Comparison of ENCODE assay signal across 8 mouse cellular contexts in genomic region chr7:65421451-65421850, GRCm38 (mm10).
DNase-seq lines count a peak whose midpoint lies in the region; ATAC-seq lines count a peak whose summit lies in the region.

No protein-coding gene starts in this region.

- peaks cover 31% of the 10 kb centered on the region for H3K4me1 ChIP-seq in heart, embryonic 15.5 days (replicated peaks)

- no peaks in the 10 kb centered on the region for H3K36me3 ChIP-seq in heart, embryonic 15.5 days

- 0 out of 2 replicates have a peak, but pooled peaks have one; percentile 17 for ATAC-seq in frontal cortex, adult (ENCODE audit: low TSS enrichment)
- ATAC-seq in heart, embryonic 15.5 days (replicated peaks; ENCODE audit: insufficient number of reproducible peaks, insufficient read depth, low FRiP score, low read depth): no peak; the same call in 1 of the 2 replicates
- ATAC-seq in inflammation-experienced regulatory T-cells, adult 6 months: no peak

- no peak overlapping the region for H3K9ac ChIP-seq in heart, embryonic 15.5 days

- no peaks in the 10 kb centered on the region for H3K27me3 ChIP-seq in heart, embryonic 15.5 days

- peak overlapping the region; percentile 19; the same call in 1 of the 2 replicates for H3K27ac ChIP-seq in heart, embryonic 15.5 days

- WGBS in heart, embryonic 15.5 days: 23% methylated on average over 10 of the region's 10 CpGs

- DNase-seq in frontal cortex, postnatal 25 days (ENCODE audit: low spot score in 2 of 2): no peak
- peak; percentile 67 for DNase-seq in embryo, embryonic 9.5 days (ENCODE audit: extremely low spot score)
- DNase-seq in kidney, postnatal 14 days: peak; percentile 78
- peak; percentile 77 for DNase-seq in lung, postnatal 14 days
- peak; percentile 22 for DNase-seq in skeletal muscle tissue, adult 2 months (ENCODE audit: low read depth, low spot score)

- peak overlapping the region; percentile 38; the same call in 1 of the 2 replicates for H3K4me2 ChIP-seq in heart, embryonic 15.5 days

- no peaks in the 10 kb centered on the region for H3K9me3 ChIP-seq in heart, embryonic 15.5 days (replicated peaks)

- H3K4me3 ChIP-seq in heart, embryonic 15.5 days: no peak overlapping the region

Comparison
In these comparisons a context has a peak if more than half of its experiments do, and no peak if none do; other contexts are left out.
1. DNase-seq: peak in embryo, embryonic 9.5 days (single experiment), kidney, postnatal 14 days (single experiment), lung, postnatal 14 days (single experiment) and skeletal muscle tissue, adult 2 months (single experiment); none in frontal cortex, postnatal 25 days (0 of 2).